Mouse (Mus musculus) stomach, embryonic 16.5 days (tissue): ENCODE data around the gene Runx1. TPM values are rescaled to one million over a fixed set of nuclear protein-coding genes. Genes with fewer than 3 reads are reported as not detected.

Experiments used
- ATAC-seq: fragments of 200-750 bp; cut with Nextera tagmentation; 2 replicates; pipeline ENCODE4 v1.8.0; 2017; ENCODE audit warnings: moderate number of reproducible peaks, moderate TSS enrichment; ENCODE audit not compliant: insufficient read depth, low FRiP score
- H3K27ac ChIP-seq: fragments of 300-500 bp; sonication (generic); 2 replicates; pipeline ENCODE4 v1.5.1; 2014; ENCODE audit warnings: low read length
- H3K27me3 ChIP-seq: fragments of 300-500 bp; sonication (generic); 2 replicates; pipeline ENCODE4 v1.6.1; 2014; ENCODE audit warnings: low read length, control low read depth, mixed read lengths; ENCODE audit not compliant: control insufficient read depth, insufficient read depth
- H3K36me3 ChIP-seq: fragments of 300-500 bp; sonication (generic); 2 replicates; pipeline ENCODE4 v1.6.1; 2014; ENCODE audit warnings: low read length; ENCODE audit not compliant: control insufficient read depth, insufficient read depth
- H3K4me1 ChIP-seq: fragments of 300-500 bp; sonication (generic); 2 replicates; pipeline ENCODE4 v1.6.1; 2014; ENCODE audit warnings: low read length, control low read depth, mixed read lengths; ENCODE audit not compliant: control insufficient read depth, insufficient read depth
- H3K4me2 ChIP-seq: fragments of 300-500 bp; sonication (generic); 2 replicates; pipeline ENCODE4 v1.6.1; 2014; ENCODE audit warnings: low read depth, low read length, mixed read lengths
- H3K4me3 ChIP-seq: fragments of 300-500 bp; sonication (generic); replicated peaks from 2 replicates; pipeline ENCODE4 v1.5.1; 2014; ENCODE audit warnings: mild to moderate bottlenecking, low read length
- H3K9ac ChIP-seq: fragments of 300-500 bp; sonication (generic); 2 replicates; pipeline ENCODE4 v1.6.1; 2014; ENCODE audit warnings: low read length
- H3K9me3 ChIP-seq: fragments of 300-500 bp; sonication (generic); replicated peaks from 2 replicates; pipeline ENCODE4 v1.6.1; 2016; ENCODE audit warnings: low read length, control low read depth; ENCODE audit not compliant: control insufficient read depth
- WGBS: fragments of 180-500 bp; shearing (Covaris S2); extraction: QIAGEN DNeasy Blood & Tissue Kit; methylation state at CpG from one replicate; pipeline ENCODE4 v1.1.7; 2014; 5-methylcytosine and 5-hydroxymethylcytosine counted together
- polyA plus RNA-seq: library from polyadenylated mRNA; unstranded; fragments of >200 nt; fragmentation: Nextera tagmentation; extraction: Ambion mirVana; gene quantifications from 2 replicates; pipeline ENCODE4 v1.2.1, GENCODE M21; 2015

Runx1 gene
- polyA plus RNA-seq, 1 experiment from 2014 or later: 9.6 TPM

- ATAC-seq: no peak
- Histone ChIP-seq H3K4me1 (0 out of 2 replicates have a peak, but pooled peaks cover under 1% of the 10 kb centered on the region), H3K27me3 (no peaks in the 10 kb centered on the region), H3K4me2 (no peak overlapping the region), H3K27ac (no peak overlapping the region), H3K36me3 (no peaks in the 10 kb centered on the region), H3K9me3 (no peaks in the 10 kb centered on the region), H3K4me3 (no peak overlapping the region), H3K9ac (no peak overlapping the region)
- 50% methylated on average over 9 of the region's 9 CpGs for WGBS
Observed at GRCm38 (mm10) chr16:92778096-92778780, 47.7 kb downstream of the Runx1 start.

DNA sequence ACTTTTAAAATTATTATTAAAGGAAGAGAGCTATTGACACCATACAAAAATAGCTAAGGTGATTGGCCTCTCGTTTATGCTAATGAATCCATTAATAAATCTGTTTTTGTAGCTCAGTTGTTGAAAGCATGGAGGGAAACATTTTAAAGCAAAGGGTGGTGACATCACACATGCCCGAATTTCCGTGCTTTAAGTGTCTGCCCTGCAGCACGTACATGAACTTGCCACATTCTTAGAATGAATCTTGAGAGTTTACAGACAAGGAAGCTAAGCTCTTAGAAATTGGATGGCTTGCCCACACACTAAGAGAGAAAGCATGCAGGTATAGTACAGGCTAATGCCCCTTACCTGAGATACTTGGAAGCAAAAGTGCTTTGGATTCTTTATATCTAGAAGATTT is 58.1 kb downstream of the Runx1 start:
- no peak overlapping the region for H3K4me3 ChIP-seq
- no peaks in the 10 kb centered on the region for H3K4me1 ChIP-seq
- no peaks in the 10 kb centered on the region for H3K9me3 ChIP-seq
- no peak for ATAC-seq
- no peaks in the 10 kb centered on the region for H3K36me3 ChIP-seq
- H3K27ac ChIP-seq: no peak overlapping the region
- WGBS: 81% methylated on average over 4 of the region's 4 CpGs
- H3K4me2 ChIP-seq: no peak overlapping the region
- no peak overlapping the region for H3K9ac ChIP-seq
- H3K27me3 ChIP-seq: no peaks in the 10 kb centered on the region

DNA sequence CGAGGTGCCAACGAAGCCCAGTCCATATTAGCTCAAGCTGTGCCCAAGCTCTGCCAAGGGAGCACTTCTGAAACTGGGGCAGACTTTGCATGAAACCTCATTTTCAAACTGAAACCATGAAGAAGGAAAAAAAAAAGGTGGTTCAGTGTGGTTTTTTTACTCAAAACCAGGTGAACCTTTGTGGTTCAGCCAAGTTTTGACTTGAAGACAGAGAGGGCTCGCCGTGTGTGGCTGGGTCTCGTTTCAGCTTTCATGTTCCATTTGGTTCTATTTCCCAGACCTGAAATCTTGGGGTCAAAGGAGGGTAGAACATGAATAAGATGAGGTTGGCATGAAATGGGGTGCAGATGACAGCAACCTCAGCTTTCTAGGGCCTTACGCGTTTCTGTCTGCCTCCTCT is 58.5 kb downstream of the Runx1 start:
- Histone ChIP-seq H3K9ac (no peak overlapping the region), H3K27me3 (no peaks in the 10 kb centered on the region), H3K4me3 (no peak overlapping the region), H3K4me1 (no peaks in the 10 kb centered on the region), H3K4me2 (no peak overlapping the region), H3K9me3 (no peaks in the 10 kb centered on the region), H3K36me3 (no peaks in the 10 kb centered on the region), H3K27ac (no peak overlapping the region)
- WGBS: 88% methylated on average over 7 of the region's 7 CpGs
- ATAC-seq: no peak

DNA sequence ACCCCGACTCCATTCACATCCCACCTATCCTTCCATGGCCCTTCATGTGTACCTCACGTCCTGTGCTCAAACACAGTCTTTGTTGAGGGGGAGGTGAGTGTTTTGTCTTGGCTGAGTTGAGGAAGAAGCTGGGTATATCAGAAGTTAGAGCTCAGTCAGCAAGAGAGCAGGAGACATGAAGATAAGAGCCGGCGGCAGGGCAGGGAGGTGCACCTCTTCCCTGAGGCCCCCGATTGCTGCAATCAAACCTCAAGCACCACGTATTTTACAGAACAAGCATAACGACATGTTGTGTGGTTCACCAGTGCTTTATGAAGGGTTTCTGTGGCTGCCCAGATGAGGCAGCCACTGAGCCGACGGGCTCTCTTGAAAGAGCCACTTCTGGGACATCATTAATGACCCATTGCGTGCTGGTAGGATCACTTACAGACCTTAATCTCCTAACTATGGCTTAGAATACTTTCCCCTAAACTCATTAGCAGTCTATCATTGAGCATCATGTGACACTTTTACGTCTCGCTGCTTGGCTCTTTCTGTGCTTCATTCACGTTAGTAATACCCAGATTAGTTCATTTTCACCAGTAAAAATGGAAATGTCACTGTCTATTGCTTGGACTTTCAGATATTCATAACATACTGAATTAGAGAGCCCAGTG is 61.1 kb downstream of the Runx1 start:
- H3K27me3 ChIP-seq: no peaks in the 10 kb centered on the region
- H3K9ac ChIP-seq: no peak overlapping the region
- no peaks in the 10 kb centered on the region for H3K36me3 ChIP-seq
- H3K4me3 ChIP-seq: no peak overlapping the region
- no peaks in the 10 kb centered on the region for H3K9me3 ChIP-seq
- no peak for ATAC-seq
- H3K27ac ChIP-seq: no peak overlapping the region
- 80% methylated on average over 13 of the region's 13 CpGs for WGBS
- no peak overlapping the region for H3K4me2 ChIP-seq
- H3K4me1 ChIP-seq: peaks cover 6% of the 10 kb centered on the region

DNA sequence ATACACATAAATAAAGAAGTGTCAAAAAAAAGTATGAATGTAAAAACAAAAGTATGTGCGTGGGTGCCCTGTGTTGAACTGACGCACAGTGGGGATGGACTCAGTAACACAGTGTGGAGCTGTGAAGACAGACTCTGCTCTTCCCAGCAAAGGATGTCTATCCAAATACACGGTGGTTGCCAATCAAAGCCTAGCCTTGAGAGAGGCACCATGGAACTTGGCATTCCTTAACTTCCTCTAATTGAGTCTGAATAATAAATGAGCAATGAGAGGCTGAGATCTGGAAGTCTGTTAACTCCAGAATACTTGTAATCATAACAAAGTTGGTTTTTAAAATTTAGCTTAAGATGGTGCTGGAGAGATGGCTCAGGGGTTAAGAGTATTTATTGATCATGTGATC is 62.3 kb downstream of the Runx1 start:
- Histone ChIP-seq H3K4me2 (no peak overlapping the region), H3K4me3 (no peak overlapping the region), H3K27ac (no peak overlapping the region), H3K4me1 (peaks cover 6% of the 10 kb centered on the region), H3K36me3 (no peaks in the 10 kb centered on the region), H3K27me3 (no peaks in the 10 kb centered on the region), H3K9me3 (no peaks in the 10 kb centered on the region), H3K9ac (no peak overlapping the region)
- 93% methylated on average over 3 of the region's 3 CpGs for WGBS
- ATAC-seq: no peak

DNA sequence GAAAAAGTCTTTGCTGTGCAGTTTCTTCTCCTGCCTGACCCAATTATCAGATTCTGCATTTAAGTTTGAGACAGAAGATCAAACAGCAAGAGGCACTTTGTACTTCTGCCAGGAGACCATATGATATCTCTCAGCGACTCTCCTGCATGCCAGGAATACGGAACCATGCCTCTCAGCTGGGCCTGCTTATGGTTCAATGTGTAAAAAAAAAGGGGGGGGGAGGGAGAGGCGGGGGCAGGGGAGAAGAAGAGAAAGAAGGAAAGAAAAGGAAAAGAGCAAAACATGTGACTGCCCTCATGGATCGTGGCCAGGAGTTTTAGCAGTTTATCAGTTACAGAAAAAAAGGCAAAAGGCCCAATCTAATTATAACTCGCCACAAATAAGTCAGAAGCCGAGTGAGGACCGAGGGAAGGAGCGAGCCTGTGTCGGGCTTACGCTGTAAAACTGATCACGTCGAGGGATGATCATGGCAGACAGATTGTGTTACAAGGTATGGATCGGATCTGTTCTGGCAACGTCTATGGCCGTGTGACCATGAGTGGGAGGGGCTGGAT is 63.9 kb downstream of the Runx1 start:
- H3K4me3 ChIP-seq: no peak overlapping the region
- no peak for ATAC-seq

GRCm38 (mm10) chr16:92760091-92760490 is 65.9 kb downstream of the Runx1 start:
- Histone ChIP-seq H3K4me1 (peaks cover 6% of the 10 kb centered on the region), H3K4me3 (no peak overlapping the region), H3K36me3 (no peaks in the 10 kb centered on the region), H3K9ac (no peak overlapping the region), H3K27ac (no peak overlapping the region), H3K27me3 (no peaks in the 10 kb centered on the region), H3K4me2 (no peak overlapping the region), H3K9me3 (no peaks in the 10 kb centered on the region)
- ATAC-seq: no peak
- 85% methylated on average over 3 of the region's 3 CpGs for WGBS

More for the DNA sequence above, 63.9 kb downstream of the Runx1 start:
- Histone ChIP-seq H3K27ac (no peak overlapping the region), H3K9ac (no peak overlapping the region), H3K9me3 (no peaks in the 10 kb centered on the region), H3K4me2 (no peak overlapping the region), H3K36me3 (no peaks in the 10 kb centered on the region), H3K27me3 (no peaks in the 10 kb centered on the region), H3K4me1 (peaks cover 6% of the 10 kb centered on the region)
- 46% methylated on average over 15 of the region's 15 CpGs for WGBS

GRCm38 (mm10) chr16:92757564-92757963 is 68.4 kb downstream of the Runx1 start:
- Histone ChIP-seq H3K27ac (no peak overlapping the region), H3K36me3 (no peaks in the 10 kb centered on the region), H3K4me3 (no peak overlapping the region), H3K9me3 (no peaks in the 10 kb centered on the region), H3K27me3 (no peaks in the 10 kb centered on the region), H3K4me2 (no peak overlapping the region), H3K9ac (no peak overlapping the region), H3K4me1 (peaks cover 6% of the 10 kb centered on the region)
- ATAC-seq: no peak
- 73% methylated on average over 4 of the region's 4 CpGs for WGBS

- H3K9me3 ChIP-seq: no peaks in the 10 kb centered on the region
- no peak overlapping the region for H3K9ac ChIP-seq
- no peaks in the 10 kb centered on the region for H3K4me1 ChIP-seq
- 94% methylated on average over 3 of the region's 3 CpGs for WGBS
- H3K4me3 ChIP-seq: no peak overlapping the region
- no peaks in the 10 kb centered on the region for H3K36me3 ChIP-seq
- no peaks in the 10 kb centered on the region for H3K27me3 ChIP-seq
- H3K4me2 ChIP-seq: no peak overlapping the region
- no peak for ATAC-seq
- H3K27ac ChIP-seq: no peak overlapping the region
Observed at GRCm38 (mm10) chr16:92753944-92754343, 72.0 kb downstream of the Runx1 start.
